Mouse (Mus musculus) adrenal gland, adult 18-20 months (tissue): ENCODE results near the gene Zfp493. TPM values are rescaled to one million over a fixed set of nuclear protein-coding genes. Genes with fewer than 3 reads are reported as not detected.
A peak's percentile ranks its signal among the peaks of the same experiment; 100 is the strongest.
"Not testable (repeated sequence)": the region's sequence is repeated elsewhere in the genome, so short reads cannot be mapped to it uniquely, and the experiment has no call there.

ENCODE experiments used
- DNase-seq, 2 experiments: peaks; one replicate each; pipeline ENCODE4 v3.0.0; 2021 to 2022; ENCODE audit warnings: low spot score in 2 of 2
- long read RNA-seq, 2 experiments: library from polyadenylated mRNA; stranded (forward); transcript quantifications; one replicate each; pipeline ENCODE4 v2.0.0; 2021
- total RNA-seq, 2 experiments: library from RNA; stranded (reverse); gene quantifications; 1 replicate in 1 of 2; 2 replicates in 1 of 2; pipeline ENCODE4 v1.2.3; 2021

The Zfp493 gene
- 1 to 10 TPM; 1.8 to 2.5 TPM for total RNA-seq
- long read RNA-seq, experiment 1, result 0 reads
- long read RNA-seq, experiment 2, partial matches to known transcripts, result 0 of 1 reads
- long read RNA-seq, experiment 2, other reads (novel, unspliced or antisense), result 1 of 1 reads

- peak; percentile 30 to 49 for DNase-seq
Measured at GRCm38 (mm10) chr13:67779265-67780221, at the start of gene Zfp493. Zfp493 (plus strand) TSS chr13:67779693.

DNA sequence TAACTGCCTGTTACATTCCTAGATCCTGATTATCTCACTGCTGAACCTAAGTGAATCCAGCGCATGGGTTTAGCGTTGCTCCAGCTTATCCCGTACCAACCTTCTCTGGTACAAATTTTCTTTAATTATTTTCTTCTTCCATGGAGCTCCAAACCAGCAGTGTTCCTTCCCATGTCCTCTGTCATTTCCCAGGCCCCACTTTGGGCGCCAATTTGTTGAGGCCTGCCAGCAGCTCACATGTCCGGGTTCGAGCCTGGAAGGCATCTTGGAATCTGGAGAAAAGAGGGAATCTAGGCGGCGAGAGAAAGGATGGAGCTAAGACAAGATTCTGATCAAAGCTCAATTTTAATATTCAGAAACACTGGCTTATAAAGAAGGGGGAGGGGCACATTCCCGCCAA lies 45.1 kb upstream of the Zfp493 start:
- not testable (repeated sequence) for DNase-seq

DNA sequence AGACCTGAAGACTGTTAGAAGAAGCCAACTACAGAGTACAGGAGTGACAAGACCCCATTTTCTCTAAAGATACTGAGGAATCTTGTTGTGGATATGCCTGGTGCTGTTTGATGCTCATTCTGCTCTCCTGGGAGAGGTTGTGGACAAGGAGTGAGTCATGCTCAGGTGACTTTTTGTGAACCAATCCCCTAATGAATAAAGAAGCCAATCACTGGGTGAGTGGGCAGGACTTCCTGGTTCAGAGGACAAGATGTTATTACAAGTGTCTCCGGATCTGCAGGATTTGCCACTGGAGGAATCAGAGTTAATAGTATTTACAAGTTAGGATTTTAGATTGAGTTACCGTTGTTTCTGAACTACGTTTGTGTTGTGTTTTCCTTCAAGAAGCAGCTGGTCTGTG lies 36.6 kb upstream of the Zfp493 start:
- no peak for DNase-seq

DNA sequence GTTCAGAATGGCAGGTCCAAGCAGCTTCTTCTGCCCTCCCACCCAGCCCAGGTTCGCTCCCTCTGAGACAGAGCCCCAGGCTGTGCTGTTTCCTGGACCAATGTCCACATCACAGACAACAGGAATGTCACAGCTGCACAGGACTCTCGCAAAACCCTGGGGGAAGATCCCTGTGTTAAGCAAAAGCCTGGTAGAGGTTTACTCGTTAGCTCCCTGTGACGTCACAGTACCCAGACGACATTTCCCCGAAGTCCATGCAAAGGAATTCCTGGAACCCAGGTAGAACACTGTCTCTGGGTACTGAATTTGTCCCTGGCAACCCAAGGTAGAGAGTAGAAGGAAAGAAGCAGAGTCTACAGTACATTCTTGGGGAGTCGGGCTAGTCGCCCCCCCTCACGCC lies 35.6 kb upstream of the Zfp493 start:
- DNase-seq, result no peak

DNA sequence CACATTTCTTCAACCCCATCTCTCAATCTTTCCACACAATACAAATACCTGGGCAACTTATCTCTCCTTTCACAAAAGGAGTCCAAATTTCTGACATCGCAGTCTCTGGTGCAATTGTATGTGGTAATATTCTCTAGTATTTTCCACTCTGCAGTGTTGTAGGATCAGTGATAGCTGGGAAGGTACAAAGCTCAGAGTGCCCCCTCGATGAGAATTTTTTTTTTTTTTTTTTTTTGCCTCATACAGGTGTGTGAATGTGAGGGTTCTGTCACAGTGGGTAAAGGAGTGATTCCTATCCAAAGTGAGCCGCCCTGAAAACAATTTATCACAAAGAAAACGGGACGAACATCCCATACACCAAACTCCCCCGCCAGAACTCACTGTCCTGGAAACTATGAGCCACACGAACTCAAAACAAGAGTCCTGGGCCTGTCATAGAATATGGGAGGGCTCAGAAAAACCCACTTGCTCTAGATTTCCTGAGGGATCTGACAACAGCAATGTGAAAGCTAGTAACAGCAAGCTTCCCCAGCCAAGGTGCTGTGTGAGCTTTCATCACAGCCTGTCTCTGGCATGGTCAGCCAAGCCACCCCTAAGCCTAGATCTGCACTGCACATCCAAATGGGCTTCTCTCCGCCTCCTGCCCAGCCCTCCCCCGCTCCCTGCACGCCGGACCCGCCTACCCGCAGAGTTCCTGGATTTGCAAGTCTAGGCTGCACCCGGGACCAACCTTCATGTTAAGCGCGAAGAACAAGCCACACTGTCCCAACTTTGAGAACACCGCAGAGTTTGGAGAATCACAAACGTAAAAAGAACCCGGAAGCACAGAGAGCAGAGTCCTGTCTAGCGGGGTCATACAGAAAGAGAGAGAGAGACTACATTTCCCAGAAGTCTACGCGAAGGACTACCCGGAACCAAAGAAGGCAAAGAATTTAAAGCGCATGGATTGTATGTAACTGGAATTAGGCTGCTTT lies 24.9 kb upstream of the Zfp493 start, which contains the start of gene Zfp85:
Gene Zfp85 (minus strand): TSS at position 896 of the 974 bp plus-strand sequence.
- peak; percentile 59 to 69 for DNase-seq

DNA sequence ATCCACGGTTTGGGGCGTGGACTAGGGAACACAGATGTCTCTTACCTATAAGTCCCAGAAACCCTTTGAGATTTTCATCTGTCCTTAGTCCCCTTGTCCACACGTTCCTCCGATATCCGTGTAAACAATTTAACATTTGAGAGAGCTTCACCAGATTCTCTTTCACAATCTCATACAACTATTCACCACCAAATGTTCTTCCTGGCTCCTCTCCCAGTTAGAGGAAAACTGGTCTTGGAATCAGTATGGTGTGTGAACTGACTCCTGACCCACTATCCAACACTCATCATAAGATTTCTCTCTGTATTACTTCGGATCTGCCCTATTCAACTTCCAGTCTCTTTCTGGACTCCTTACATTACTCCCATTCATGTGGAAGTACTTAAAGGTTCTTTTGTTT lies 23.7 kb upstream of the Zfp493 start:
- DNase-seq, result no peak

GRCm38 (mm10) chr13:67759966-67760365 lies 19.5 kb upstream of the Zfp493 start:
- no peak for DNase-seq

- DNase-seq, result no peak
Measured at GRCm38 (mm10) chr13:67763031-67763768, 16.3 kb upstream of the Zfp493 start.

- DNase-seq, result no peak
Measured at GRCm38 (mm10) chr13:67791921-67792455, 12.5 kb downstream of the Zfp493 start.

GRCm38 (mm10) chr13:67798618-67799017 lies 19.1 kb downstream of the Zfp493 start:
- DNase-seq, result no peak

GRCm38 (mm10) chr13:67799151-67799550 lies 19.7 kb downstream of the Zfp493 start:
- not testable (repeated sequence) for DNase-seq

DNA sequence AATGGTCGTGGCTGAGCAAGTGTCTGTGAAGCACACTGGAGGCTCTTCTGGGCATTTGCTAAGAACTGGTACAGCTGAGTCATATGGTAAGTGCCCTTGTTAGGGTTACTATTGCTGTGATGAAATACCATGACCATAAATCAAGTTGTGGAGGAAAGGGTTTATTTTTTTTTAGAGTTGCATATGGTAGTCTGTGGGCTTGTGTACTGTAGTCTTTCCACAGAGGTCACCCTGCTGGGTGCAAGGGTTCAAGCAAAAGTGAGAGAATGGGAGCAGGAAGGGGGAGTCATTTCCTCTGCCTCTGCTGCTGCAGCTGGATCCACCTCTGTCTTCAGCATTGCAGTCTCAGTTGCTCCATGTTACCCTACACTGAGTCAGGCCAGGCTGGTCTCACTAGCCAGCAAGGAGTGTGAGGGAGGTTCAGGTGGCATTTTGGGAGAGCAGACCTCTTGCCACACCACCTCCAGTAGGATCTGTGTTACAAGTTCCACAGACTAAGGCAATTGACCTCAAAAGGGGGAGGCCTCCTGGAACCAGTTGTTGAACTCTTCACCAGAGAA lies 32.2 kb downstream of the Zfp493 start:
- DNase-seq, result no peak

DNA sequence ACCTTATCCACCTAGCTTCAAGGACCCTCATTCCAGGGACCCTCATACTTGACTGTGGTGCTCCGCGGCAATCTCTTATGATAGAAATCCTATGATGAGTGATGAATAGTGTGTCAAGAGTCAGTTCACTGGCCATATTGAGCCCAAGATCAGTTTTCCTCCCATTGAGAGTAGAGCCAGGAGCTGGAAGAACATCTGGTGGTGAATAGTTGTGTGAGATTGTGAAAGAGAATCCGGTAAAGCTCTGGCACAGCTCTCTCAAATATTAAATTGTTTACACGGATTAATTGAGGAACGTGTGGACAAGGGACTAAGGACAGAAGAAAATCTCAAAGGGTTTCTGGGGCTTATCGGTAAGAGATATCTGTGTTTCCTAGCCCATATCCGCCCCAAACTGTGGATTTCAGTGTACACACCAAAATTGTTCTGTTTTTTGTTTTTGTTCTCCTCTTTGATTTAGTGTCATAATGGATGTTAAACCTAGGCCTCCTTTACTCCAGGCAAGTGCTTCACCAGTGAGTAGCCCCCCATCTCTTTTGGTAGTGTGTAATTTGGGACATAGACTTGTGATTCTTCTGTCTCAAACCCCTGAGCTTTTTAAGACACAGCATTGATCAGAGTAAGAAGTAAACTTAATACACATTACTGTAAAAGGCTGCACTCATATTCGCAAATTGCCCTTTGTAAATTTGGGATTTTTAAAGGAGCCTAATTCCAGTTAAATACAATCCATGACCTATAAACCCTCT lies 33.6 kb downstream of the Zfp493 start:
- DNase-seq, result no peak

DNA sequence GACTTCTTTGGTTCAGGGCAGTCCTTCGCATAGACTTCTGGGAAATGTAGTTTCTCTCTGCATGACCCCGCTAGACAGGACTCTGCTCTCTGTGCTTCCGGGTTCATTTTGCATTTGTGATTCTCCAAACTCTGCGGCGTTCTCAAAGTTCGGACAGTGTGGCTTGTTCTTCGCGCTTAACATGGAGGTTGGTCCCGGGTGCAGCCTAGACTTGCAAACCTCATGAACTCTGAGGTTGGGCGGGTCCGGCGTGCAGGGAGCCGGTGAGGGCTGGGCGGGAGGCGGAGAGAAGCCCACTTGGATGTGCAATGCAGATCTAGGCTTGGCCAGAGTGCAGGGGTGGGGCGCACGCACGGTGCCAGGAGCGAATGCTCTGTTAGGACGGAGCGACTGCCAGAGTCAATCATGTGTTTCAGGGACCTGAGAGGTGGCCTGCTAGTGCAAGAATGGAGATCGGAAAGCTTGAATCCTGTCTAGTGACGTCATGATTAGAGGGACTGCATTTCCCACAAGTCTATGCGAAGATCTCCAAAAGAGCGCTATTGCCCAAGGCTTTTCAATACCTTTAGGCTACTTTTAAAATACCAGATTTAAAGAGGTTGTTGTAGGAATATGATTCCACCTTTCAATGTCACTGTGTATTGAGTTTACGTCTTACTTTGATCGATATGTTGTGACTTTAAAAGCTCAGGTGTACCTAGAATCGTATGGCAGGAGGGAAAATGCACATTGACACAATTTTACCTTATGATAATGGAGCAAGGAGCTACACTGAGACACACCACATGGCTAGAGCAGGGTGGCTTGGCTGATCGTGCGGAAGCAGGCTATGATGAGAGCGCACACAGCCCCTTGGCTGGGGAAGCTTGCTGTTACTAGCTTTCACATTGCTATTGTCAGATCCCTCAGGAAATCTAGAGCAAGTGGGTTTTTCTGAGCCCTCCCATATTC lies 34.5 kb downstream of the Zfp493 start, which contains the start of gene Zfp273:
Gene Zfp273 (plus strand): TSS at position 31 of the 951 bp plus-strand sequence.
- DNase-seq, result peak; percentile 68 to 75

- no peak for DNase-seq
Measured at GRCm38 (mm10) chr13:67818636-67819035, 39.1 kb downstream of the Zfp493 start.

DNA sequence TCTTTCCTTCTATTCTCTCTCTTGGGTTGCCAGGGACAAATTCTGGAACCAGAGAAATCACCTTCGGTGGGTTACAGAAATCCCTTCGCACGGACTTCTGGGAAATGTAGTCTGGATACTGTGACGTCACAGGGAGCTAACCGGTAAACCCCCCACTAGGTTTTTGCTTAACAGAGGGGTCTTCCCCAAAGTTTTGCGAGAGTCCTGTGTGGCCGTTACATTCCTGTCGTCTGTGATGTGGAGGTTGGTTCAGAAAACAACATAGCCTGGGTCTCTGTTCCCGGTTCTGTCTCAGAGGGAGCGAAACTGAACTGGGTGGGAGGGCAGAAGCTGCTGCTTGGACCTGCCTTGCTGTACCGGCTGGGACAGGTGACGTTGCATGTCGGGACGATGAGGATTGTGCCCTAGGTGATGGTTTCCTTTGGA lies 51.4 kb downstream of the Zfp493 start, which contains the start of gene Gm10037:
Gene Gm10037 (plus strand): TSS at position 196 of the 426 bp plus-strand sequence.
- DNase-seq, result peak; percentile 31 to 40

GRCm38 (mm10) chr13:67833137-67833536 lies 53.6 kb downstream of the Zfp493 start:
- not testable (repeated sequence) for DNase-seq
